Mouse (Mus musculus) midbrain, postnatal 0 days (tissue): Measurements from ENCODE around the gene Odf2l. TPM values are rescaled to one million over a fixed set of nuclear protein-coding genes. Genes with fewer than 3 reads are reported as not detected.
A peak's percentile ranks its signal among the peaks of the same experiment; 100 is the strongest.

Source experiments
- ATAC-seq: fragments of 200-750 bp; cut with Nextera tagmentation; 2 replicates; pipeline ENCODE4 v1.8.0; 2017; ENCODE audit warnings: moderate number of reproducible peaks, mild to moderate bottlenecking, moderate TSS enrichment, moderate library complexity; ENCODE audit not compliant: low FRiP score
- DNase-seq: peaks from one replicate; pipeline ENCODE4 v3.0.0-alpha.2; 2015; ENCODE audit warnings: low spot score
- H3K27ac ChIP-seq: fragments of 300-500 bp; sonication (generic); 2 replicates; pipeline ENCODE4 v1.5.1; 2014; ENCODE audit warnings: low read depth, mild to moderate bottlenecking, low read length, mixed read lengths
- H3K27me3 ChIP-seq: fragments of 300-500 bp; sonication (generic); 2 replicates; pipeline ENCODE4 v1.6.1; 2014; ENCODE audit warnings: low read length, control low read depth, mixed read lengths; ENCODE audit not compliant: insufficient read depth
- H3K36me3 ChIP-seq: fragments of 300-500 bp; sonication (generic); 2 replicates; pipeline ENCODE4 v1.6.1; 2014; ENCODE audit warnings: low read length, control low read depth, mixed read lengths; ENCODE audit not compliant: insufficient read depth
- H3K4me1 ChIP-seq: fragments of 300-500 bp; sonication (generic); 2 replicates; pipeline ENCODE4 v1.6.1; 2014; ENCODE audit warnings: mild to moderate bottlenecking, control low read depth, antibody characterized with exemption, low read length, mixed read lengths; ENCODE audit not compliant: insufficient read depth
- H3K4me2 ChIP-seq: fragments of 300-500 bp; sonication (generic); 2 replicates; pipeline ENCODE4 v1.6.1; 2014; ENCODE audit warnings: low read depth, mild to moderate bottlenecking, low read length, mixed read lengths; ENCODE audit not compliant: poor library complexity, severe bottlenecking
- H3K4me3 ChIP-seq: fragments of 300-500 bp; sonication (generic); 2 replicates; pipeline ENCODE4 v1.5.1; 2014; ENCODE audit warnings: low read depth, mild to moderate bottlenecking, low read length, moderate library complexity
- H3K9ac ChIP-seq: fragments of 300-500 bp; sonication (generic); replicated peaks from 2 replicates; pipeline ENCODE4 v1.6.1; 2014; ENCODE audit warnings: mild to moderate bottlenecking, low read length, moderate library complexity, mixed read lengths; ENCODE audit not compliant: poor library complexity, severe bottlenecking
- H3K9me3 ChIP-seq: fragments of 300-500 bp; sonication (generic); 2 replicates; pipeline ENCODE4 v1.6.1; 2016; ENCODE audit warnings: low read length, control low read depth
- CTCF ChIP-seq: IDR thresholded peaks from 2 replicates; pipeline ENCODE4 v1.5.1; 2016; ENCODE audit warnings: antibody characterized with exemption, mild to moderate bottlenecking
- WGBS: fragments of 180-500 bp; shearing (Covaris S2); extraction: QIAGEN DNeasy Blood & Tissue Kit; methylation state at CpG from one replicate; pipeline ENCODE4 v1.1.7; 2014; 5-methylcytosine and 5-hydroxymethylcytosine counted together
- polyA plus RNA-seq: library from polyadenylated mRNA; unstranded; fragments of >200 nt; fragmentation: Nextera tagmentation; extraction: Ambion mirVana; gene quantifications from 2 replicates; pipeline ENCODE4 v1.2.1, GENCODE M21; 2015
- total RNA-seq: library from RNA; depleted of rRNA; stranded (reverse); fragments of >200 nt; gene quantifications from 2 replicates; pipeline ENCODE4 v1.2.3, GENCODE M21; 2014; rRNA removed

Gene Odf2l
- total RNA-seq: 10.6 TPM in 2 replicates
- polyA plus RNA-seq: 8.1 and 9.4 TPM in 2 replicates

- no peaks in the 10 kb centered on the region for H3K27me3 ChIP-seq
- no peaks in the 10 kb centered on the region for H3K36me3 ChIP-seq
- under 1% methylated on average over 56 of the region's 57 CpGs for WGBS
- TF ChIP-seq CTCF: no peak
- H3K9ac ChIP-seq: peak within 1 kb of the TSS; percentile 86
- ATAC-seq: peak; percentile 99
- peak; percentile 98 for DNase-seq
- peak within 1 kb of the TSS; percentile 99 for H3K27ac ChIP-seq
- H3K4me3 ChIP-seq: peak within 1 kb of the TSS; percentile 71
- peaks cover 7% of the 10 kb centered on the region; the same call in 1 of the 2 replicates for H3K4me1 ChIP-seq
- H3K4me2 ChIP-seq: peak within 1 kb of the TSS; percentile 73
- no peaks in the 10 kb centered on the region for H3K9me3 ChIP-seq
Observed at GRCm38 (mm10) chr3:145118254-145119001, at the start of gene Odf2l. Odf2l (plus strand) TSS chr3:145118588.

DNA sequence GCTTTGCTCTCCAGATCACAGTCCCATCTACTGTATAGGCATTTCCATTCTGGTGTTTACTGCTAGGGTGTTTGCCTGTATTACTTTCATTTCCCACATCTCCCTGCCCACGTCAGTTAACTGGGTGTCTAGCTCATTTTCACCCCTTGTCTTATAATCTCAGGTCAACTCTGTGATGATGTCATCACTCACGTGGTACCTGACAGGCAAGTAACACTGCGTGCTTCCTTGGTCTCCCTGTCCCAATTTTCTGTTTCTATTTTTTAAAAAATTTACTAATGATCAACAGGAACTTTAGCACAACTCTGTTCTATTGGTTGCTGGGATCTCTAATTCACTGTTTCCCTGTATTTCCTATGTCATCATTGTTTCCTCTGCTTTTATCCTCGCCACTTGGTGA lies 49.4 kb upstream of the Odf2l start:
- DNase-seq: no peak
- Histone ChIP-seq H3K9ac (no peak overlapping the region), H3K4me3 (no peak overlapping the region)

GRCm38 (mm10) chr3:145072339-145072738 lies 46.0 kb upstream of the Odf2l start:
- H3K27me3 ChIP-seq: no peaks in the 10 kb centered on the region
- no peak for DNase-seq
- no peak overlapping the region for H3K9ac ChIP-seq
- H3K4me2 ChIP-seq: no peak overlapping the region
- no peak for TF ChIP-seq CTCF
- H3K4me1 ChIP-seq: no peaks in the 10 kb centered on the region
- WGBS: 96% methylated on average over 3 of the region's 3 CpGs
- no peak for ATAC-seq
- no peaks in the 10 kb centered on the region for H3K9me3 ChIP-seq
- no peak overlapping the region for H3K4me3 ChIP-seq
- no peak overlapping the region for H3K27ac ChIP-seq
- H3K36me3 ChIP-seq: no peaks in the 10 kb centered on the region

More for the DNA sequence above, 49.4 kb upstream of the Odf2l start:
- Histone ChIP-seq H3K9me3 (no peaks in the 10 kb centered on the region), H3K27me3 (no peaks in the 10 kb centered on the region), H3K4me1 (no peaks in the 10 kb centered on the region), H3K4me2 (no peak overlapping the region), H3K27ac (no peak overlapping the region), H3K36me3 (no peaks in the 10 kb centered on the region)
- no peak for ATAC-seq
- WGBS: 75% methylated on average over 4 of the region's 4 CpGs
- no peak for TF ChIP-seq CTCF

- H3K9me3 ChIP-seq: no peaks in the 10 kb centered on the region
- DNase-seq: no peak
- H3K27ac ChIP-seq: no peak overlapping the region
- no peak overlapping the region for H3K9ac ChIP-seq
- TF ChIP-seq CTCF: no peak
- H3K4me1 ChIP-seq: no peaks in the 10 kb centered on the region
- H3K4me3 ChIP-seq: no peak overlapping the region
- H3K27me3 ChIP-seq: no peaks in the 10 kb centered on the region
- no peak for ATAC-seq
- 85% methylated on average over 6 of the region's 6 CpGs for WGBS
- no peak overlapping the region for H3K4me2 ChIP-seq
- H3K36me3 ChIP-seq: no peaks in the 10 kb centered on the region
Observed at GRCm38 (mm10) chr3:145078405-145078804, 40.0 kb upstream of the Odf2l start.

DNA sequence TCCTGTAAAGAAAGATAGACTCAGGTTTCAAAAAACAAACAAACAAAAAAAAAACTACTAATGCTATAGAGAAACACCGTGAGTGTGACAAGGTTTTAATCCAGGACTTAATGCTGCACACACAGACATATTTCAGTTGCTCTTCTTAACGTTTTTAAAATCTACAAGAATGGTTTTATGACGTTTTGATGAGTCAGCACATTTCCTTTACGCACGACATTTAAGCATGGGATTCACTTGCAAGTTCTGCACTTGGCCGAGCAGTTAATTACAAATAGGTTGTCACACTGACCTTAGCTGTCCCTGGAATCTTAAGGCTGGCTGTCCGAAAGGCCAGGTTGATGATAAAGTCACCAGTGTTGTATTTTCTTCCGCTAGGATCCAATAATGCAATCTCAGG lies 37.5 kb upstream of the Odf2l start:
- ATAC-seq (no peak), DNase-seq (no peak)
- Histone ChIP-seq H3K4me2 (no peak overlapping the region), H3K9ac (no peak overlapping the region), H3K4me1 (no peaks in the 10 kb centered on the region), H3K9me3 (no peaks in the 10 kb centered on the region), H3K36me3 (no peaks in the 10 kb centered on the region), H3K4me3 (no peak overlapping the region), H3K27ac (no peak overlapping the region), H3K27me3 (no peaks in the 10 kb centered on the region)
- 82% methylated on average over 8 of the region's 8 CpGs for WGBS
- no peak for TF ChIP-seq CTCF

DNA sequence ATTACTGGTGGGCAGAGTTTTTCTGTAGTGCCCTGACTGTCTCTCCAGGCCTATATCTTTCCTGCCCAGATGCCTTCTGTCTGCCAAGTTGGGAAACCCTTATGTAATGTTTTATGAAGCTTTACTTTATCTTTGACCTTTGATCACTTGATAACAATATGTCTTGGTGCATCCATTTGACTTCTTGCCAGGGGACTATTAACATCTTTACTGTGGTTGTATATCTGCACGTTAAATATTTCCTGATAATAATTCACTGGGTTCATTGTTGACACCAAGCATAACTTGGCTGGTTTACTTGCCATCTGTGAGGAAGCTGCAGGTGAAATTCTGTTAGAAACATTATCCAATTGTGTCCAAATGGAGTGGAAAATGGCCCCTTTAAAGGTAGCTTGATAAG lies 35.3 kb upstream of the Odf2l start:
- Histone ChIP-seq H3K27ac (no peak overlapping the region), H3K4me2 (no peak overlapping the region), H3K9ac (no peak overlapping the region), H3K27me3 (no peaks in the 10 kb centered on the region), H3K4me3 (no peak overlapping the region), H3K4me1 (no peaks in the 10 kb centered on the region), H3K9me3 (no peaks in the 10 kb centered on the region), H3K36me3 (no peaks in the 10 kb centered on the region)
- WGBS: 83% methylated on average over 1 of the region's 1 CpGs
- DNase-seq (no peak), ATAC-seq (no peak)
- no peak for TF ChIP-seq CTCF
